Mouse (Mus musculus) forebrain, embryonic 16.5 days (tissue): ENCODE measurements at regions not wholly inside any gene's neighbourhood (a gene's known extent, or its start where the extent isn't known, plus 50 kb on each side); places are given as distances from the start of the nearest gene placed in this dataset.
"Not testable (repeated sequence)": the region's sequence is repeated elsewhere in the genome, so short reads cannot be mapped to it uniquely, and the experiment has no call there.

ENCODE experiments used
- ATAC-seq: fragments of 200-750 bp; cut with Nextera tagmentation; 2 replicates; pipeline ENCODE4 v1.8.0; 2017; ENCODE audit warnings: mild to moderate bottlenecking, moderate library complexity
- H3K27ac ChIP-seq: fragments of 300-500 bp; sonication (generic); 2 replicates; pipeline ENCODE4 v1.5.1; 2014; ENCODE audit warnings: low read length, control low read depth
- H3K27me3 ChIP-seq: fragments of 300-500 bp; sonication (generic); replicated peaks from 2 replicates; pipeline ENCODE4 v1.6.1; 2014; ENCODE audit warnings: low read length; ENCODE audit not compliant: control insufficient read depth, insufficient read depth
- H3K36me3 ChIP-seq: fragments of 300-500 bp; sonication (generic); 2 replicates; pipeline ENCODE4 v1.6.1; 2014; ENCODE audit not compliant: control insufficient read depth, insufficient read depth
- H3K4me1 ChIP-seq: fragments of 300-500 bp; sonication (generic); replicated peaks from 2 replicates; pipeline ENCODE4 v1.6.1; 2014; ENCODE audit warnings: low read length; ENCODE audit not compliant: control insufficient read depth, insufficient read depth
- H3K4me2 ChIP-seq: fragments of 300-500 bp; sonication (generic); 2 replicates; pipeline ENCODE4 v1.6.1; 2014; ENCODE audit warnings: mild to moderate bottlenecking, low read length, control low read depth
- H3K4me3 ChIP-seq: fragments of 300-500 bp; sonication (generic); replicated peaks from 2 replicates; pipeline ENCODE4 v1.5.1; 2014; ENCODE audit warnings: mild to moderate bottlenecking, low read length, control low read depth
- H3K9ac ChIP-seq: fragments of 300-500 bp; sonication (generic); replicated peaks from 2 replicates; pipeline ENCODE4 v1.6.1; 2014; ENCODE audit warnings: low read depth, low read length, control low read depth
- H3K9me3 ChIP-seq: fragments of 300-500 bp; sonication (generic); 2 replicates; pipeline ENCODE4 v1.6.1; 2016; ENCODE audit warnings: low read length; ENCODE audit not compliant: control insufficient read depth
- WGBS: fragments of 180-500 bp; shearing (Covaris S2); extraction: QIAGEN DNeasy Blood & Tissue Kit; methylation state at CpG from one replicate; pipeline ENCODE4 v1.1.7; 2014; 5-methylcytosine and 5-hydroxymethylcytosine counted together

GRCm38 (mm10) chr17:93067850-93068249 lies 131.0 kb upstream of the Adcyap1 start:
- not testable (repeated sequence) for H3K9me3 ChIP-seq, H3K27me3 ChIP-seq, H3K36me3 ChIP-seq, H3K4me2 ChIP-seq, H3K4me1 ChIP-seq, H3K27ac ChIP-seq, H3K9ac ChIP-seq, H3K4me3 ChIP-seq
- WGBS = 52% methylated on average over 1 of the region's 1 CpGs
- ATAC-seq = 0 out of 2 replicates have a peak, but pooled peaks have one; percentile 58

DNA sequence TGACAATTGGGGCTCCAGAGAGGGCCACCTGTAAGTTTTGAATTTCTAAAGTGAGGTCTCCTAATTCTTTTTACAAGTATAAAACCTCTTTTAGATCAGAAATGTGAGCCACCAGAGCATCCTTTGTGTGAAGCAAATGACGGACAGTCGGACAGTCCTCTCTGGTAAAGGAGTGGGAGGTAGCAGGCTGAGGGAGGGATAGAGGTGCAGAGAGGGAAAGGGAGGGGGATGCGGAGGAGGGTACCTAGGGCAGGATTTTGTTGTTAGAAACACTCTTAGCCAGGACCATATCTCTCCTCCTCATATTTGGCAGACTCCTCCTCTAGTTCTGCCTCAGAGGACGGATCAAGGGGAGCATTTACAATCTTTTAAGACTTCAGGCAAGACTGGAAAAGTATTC lies 130.3 kb upstream of the Adcyap1 start:
- Histone ChIP-seq H3K9me3 (no peaks in the 10 kb centered on the region), H3K36me3 (no peaks in the 10 kb centered on the region), H3K4me3 (no peak overlapping the region), H3K27ac (no peak overlapping the region), H3K4me1 (no peaks in the 10 kb centered on the region), H3K4me2 (no peak overlapping the region), H3K27me3 (no peaks in the 10 kb centered on the region), H3K9ac (no peak overlapping the region)
- no peak for ATAC-seq
- 53% methylated on average over 4 of the region's 4 CpGs for WGBS

DNA sequence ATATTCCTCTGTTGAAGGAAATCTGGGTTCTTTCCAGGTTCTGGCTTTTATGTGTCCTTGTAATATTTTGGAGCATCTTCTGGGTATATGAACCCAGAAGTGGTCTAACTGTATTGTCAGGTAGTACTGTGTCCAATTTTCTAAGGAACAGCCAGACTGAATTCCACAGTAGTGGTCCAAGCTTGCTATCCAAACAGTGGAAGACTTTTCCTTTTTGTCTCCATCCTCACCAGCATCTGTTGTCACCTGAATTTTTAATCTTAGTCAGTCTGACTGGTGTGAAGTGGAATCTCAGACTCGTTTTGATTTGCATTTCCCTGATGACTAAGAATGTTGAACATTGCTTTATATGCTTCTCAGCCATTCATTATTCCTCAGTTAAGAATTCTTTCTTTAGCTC lies 114.8 kb upstream of the Adcyap1 start:
- no peak overlapping the region for H3K4me2 ChIP-seq
- no peak for ATAC-seq
- H3K9me3 ChIP-seq = no peaks in the 10 kb centered on the region
- H3K27ac ChIP-seq = no peak overlapping the region
- no peak overlapping the region for H3K9ac ChIP-seq
- WGBS = 41% methylated on average over 1 of the region's 1 CpGs
- no peaks in the 10 kb centered on the region for H3K36me3 ChIP-seq
- no peaks in the 10 kb centered on the region for H3K27me3 ChIP-seq
- no peaks in the 10 kb centered on the region for H3K4me1 ChIP-seq
- H3K4me3 ChIP-seq = no peak overlapping the region

DNA sequence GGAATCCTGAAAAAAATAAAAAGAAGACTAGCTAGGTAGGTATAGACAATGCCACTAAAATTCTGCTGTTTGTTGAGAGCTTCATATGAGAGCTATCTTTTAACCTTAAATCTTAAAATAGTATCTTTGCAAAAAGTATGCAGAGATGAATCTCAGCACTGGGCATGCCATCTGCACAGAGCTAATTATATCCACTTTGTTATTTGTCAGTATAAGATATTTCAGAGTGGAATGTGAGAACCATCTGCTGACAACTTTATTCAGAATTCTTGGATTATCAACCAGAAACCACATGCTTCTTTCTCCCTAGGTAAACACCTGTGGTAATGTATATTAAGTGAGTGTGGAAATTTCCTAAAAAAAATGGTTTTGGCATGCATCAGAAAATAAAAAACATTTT lies 94.3 kb upstream of the Adcyap1 start:
- peak; percentile 88 for ATAC-seq
- Histone ChIP-seq H3K4me3 (no peak overlapping the region), H3K4me1 (no peaks in the 10 kb centered on the region), H3K4me2 (no peak overlapping the region), H3K27me3 (no peaks in the 10 kb centered on the region), H3K9ac (no peak overlapping the region), H3K9me3 (no peaks in the 10 kb centered on the region), H3K27ac (no peak overlapping the region), H3K36me3 (no peaks in the 10 kb centered on the region)

- H3K4me1 ChIP-seq = no peaks in the 10 kb centered on the region
- H3K27ac ChIP-seq = no peak overlapping the region
- 67% methylated on average over 1 of the region's 1 CpGs for WGBS
Measured at GRCm38 (mm10) chr17:93140003-93140402, 58.8 kb upstream of the Adcyap1 start.

DNA sequence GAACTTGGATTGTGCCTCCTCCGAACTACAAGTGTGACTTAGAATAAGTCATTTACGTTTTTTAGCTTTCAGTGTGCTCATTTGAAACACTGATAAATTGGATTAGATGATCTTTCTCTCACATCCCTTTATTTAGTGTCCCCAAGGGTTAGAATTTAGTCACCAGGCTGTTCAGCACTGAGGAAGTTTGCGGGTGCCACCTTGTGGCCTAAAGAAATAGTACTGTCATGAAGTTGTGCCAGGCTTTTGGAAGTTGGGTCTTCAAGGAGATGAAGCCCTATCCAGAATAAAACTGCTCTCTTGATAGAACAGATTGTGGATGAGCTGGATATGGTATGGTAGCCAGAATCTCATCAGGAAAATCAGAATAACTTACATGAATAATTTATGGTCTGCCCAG lies 57.7 kb upstream of the Adcyap1 start:
- 21% methylated on average over 3 of the region's 3 CpGs for WGBS
- Histone ChIP-seq H3K9me3 (no peaks in the 10 kb centered on the region), H3K4me3 (no peak overlapping the region), H3K4me1 (no peaks in the 10 kb centered on the region), H3K36me3 (no peaks in the 10 kb centered on the region), H3K27me3 (no peaks in the 10 kb centered on the region), H3K27ac (no peak overlapping the region), H3K9ac (no peak overlapping the region), H3K4me2 (no peak overlapping the region)
- ATAC-seq = peak; percentile 82

More at GRCm38 (mm10) chr17:93140003-93140402, 58.8 kb upstream of the Adcyap1 start:
- no peak overlapping the region for H3K4me3 ChIP-seq
- H3K9ac ChIP-seq = no peak overlapping the region
- no peak for ATAC-seq
- H3K36me3 ChIP-seq = no peaks in the 10 kb centered on the region
- no peaks in the 10 kb centered on the region for H3K9me3 ChIP-seq
- H3K27me3 ChIP-seq = no peaks in the 10 kb centered on the region
- no peak overlapping the region for H3K4me2 ChIP-seq
